Mouse (Mus musculus): Measurements from ENCODE around the gene Smagp.

DNA sequence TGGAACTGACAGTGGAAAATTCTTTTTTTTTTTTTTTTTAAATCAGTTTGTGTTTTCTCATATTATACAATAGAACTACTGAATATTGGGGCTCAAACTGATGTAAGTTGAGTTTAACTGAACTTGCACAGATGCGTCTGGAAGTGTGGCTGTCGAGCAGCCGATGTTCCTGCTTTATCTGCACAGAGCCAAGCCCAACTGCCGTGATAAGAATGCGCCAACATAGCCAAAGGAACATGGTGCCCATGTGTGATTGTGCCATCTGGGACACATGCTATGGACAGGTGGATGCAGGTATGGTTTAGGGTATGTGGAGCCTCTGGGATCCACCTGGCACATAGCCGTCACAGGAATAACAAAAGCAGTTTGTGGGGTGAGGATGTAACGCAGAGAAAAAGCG, 49.1 kb upstream of the Smagp start:
- no peak for TF ChIP-seq CTCF (IDR thresholded peaks at IDR 0.05; ENCODE audit: insufficient read depth, low read length)
- no peak for TF ChIP-seq POLR2A (IDR thresholded peaks at IDR 0.05; ENCODE audit: borderline replicate concordance, extremely low read depth, low read depth, low read length)
